Mouse (Mus musculus): ENCODE measurements at regions not wholly inside any gene's neighbourhood (a gene's known extent, or its start where the extent isn't known, plus 50 kb on each side); places are given as distances from the start of the nearest gene placed in this dataset.

GRCm38 (mm10) chr16:23838696-23839095, 52.1 kb downstream of the Sst start:
- Histone ChIP-seq H3K9ac (replicated peaks) (no peak overlapping the region), H3K27ac (replicated peaks) (no peak overlapping the region), H3K27me3 (peaks cover 37% of the 10 kb centered on the region; the same call in 1 of the 2 replicates), H3K4me3 (no peak overlapping the region), H3K36me3 (no peaks in the 10 kb centered on the region), H3K4me2 (replicated peaks) (no peak overlapping the region), H3K9me3 (no peaks in the 10 kb centered on the region), H3K4me1 (peaks cover 5% of the 10 kb centered on the region; the same call in 1 of the 2 replicates)
- ATAC-seq (replicated peaks) = no peak
- 58% methylated on average over 7 of the region's 7 CpGs for WGBS

- Histone ChIP-seq H3K4me1 (peaks cover 5% of the 10 kb centered on the region; the same call in 1 of the 2 replicates), H3K9ac (replicated peaks) (no peak overlapping the region), H3K4me2 (replicated peaks) (no peak overlapping the region), H3K27ac (replicated peaks) (no peak overlapping the region), H3K36me3 (no peaks in the 10 kb centered on the region), H3K9me3 (no peaks in the 10 kb centered on the region), H3K27me3 (peaks cover 37% of the 10 kb centered on the region; the same call in 1 of the 2 replicates), H3K4me3 (no peak overlapping the region)
- ATAC-seq (replicated peaks) = no peak
- 66% methylated on average over 2 of the region's 2 CpGs for WGBS
Measured at GRCm38 (mm10) chr16:23838114-23838513, 52.6 kb downstream of the Sst start.

- no peaks in the 10 kb centered on the region for H3K4me1 ChIP-seq
- no peaks in the 10 kb centered on the region for H3K9me3 ChIP-seq
- no peak overlapping the region for H3K27ac ChIP-seq (replicated peaks)
- 86% methylated on average over 4 of the region's 4 CpGs for WGBS
- H3K4me3 ChIP-seq = no peak overlapping the region
- no peaks in the 10 kb centered on the region for H3K36me3 ChIP-seq
- no peak for ATAC-seq (replicated peaks)
- peaks cover 18% of the 10 kb centered on the region; the same call in 1 of the 2 replicates for H3K27me3 ChIP-seq
- no peak overlapping the region for H3K4me2 ChIP-seq (replicated peaks)
- H3K9ac ChIP-seq (replicated peaks) = no peak overlapping the region
Measured at GRCm38 (mm10) chr16:23834991-23835390, 55.8 kb downstream of the Sst start.

GRCm38 (mm10) chr16:23833603-23834002, 57.2 kb downstream of the Sst start:
- no peak overlapping the region for H3K27ac ChIP-seq (replicated peaks)
- no peaks in the 10 kb centered on the region for H3K36me3 ChIP-seq
- 34% methylated on average over 2 of the region's 2 CpGs for WGBS
- no peaks in the 10 kb centered on the region for H3K9me3 ChIP-seq
- no peak overlapping the region for H3K4me2 ChIP-seq (replicated peaks)
- peaks cover 5% of the 10 kb centered on the region; the same call in 1 of the 2 replicates for H3K27me3 ChIP-seq
- H3K4me1 ChIP-seq = no peaks in the 10 kb centered on the region
- H3K9ac ChIP-seq (replicated peaks) = no peak overlapping the region
- no peak; the same call in 1 of the 2 replicates for ATAC-seq (replicated peaks)
- H3K4me3 ChIP-seq = no peak overlapping the region

GRCm38 (mm10) chr16:23833042-23833423, 57.7 kb downstream of the Sst start:
- Histone ChIP-seq H3K9ac (replicated peaks) (no peak overlapping the region), H3K36me3 (no peaks in the 10 kb centered on the region), H3K27me3 (0 out of 2 replicates have a peak, but pooled peaks cover 2% of the 10 kb centered on the region), H3K9me3 (no peaks in the 10 kb centered on the region), H3K27ac (replicated peaks) (no peak overlapping the region), H3K4me1 (no peaks in the 10 kb centered on the region), H3K4me3 (no peak overlapping the region), H3K4me2 (replicated peaks) (no peak overlapping the region)
- WGBS = 72% methylated on average over 2 of the region's 2 CpGs
- no peak for ATAC-seq (replicated peaks)

- 68% methylated on average over 9 of the region's 9 CpGs for WGBS
- no peak overlapping the region for H3K4me2 ChIP-seq (replicated peaks)
- no peaks in the 10 kb centered on the region for H3K36me3 ChIP-seq
- H3K9ac ChIP-seq (replicated peaks) = no peak overlapping the region
- H3K9me3 ChIP-seq = no peaks in the 10 kb centered on the region
- H3K27me3 ChIP-seq = 0 out of 2 replicates have a peak, but pooled peaks cover 2% of the 10 kb centered on the region
- no peak for ATAC-seq (replicated peaks)
- H3K27ac ChIP-seq (replicated peaks) = no peak overlapping the region
- H3K4me3 ChIP-seq = no peak overlapping the region
- no peaks in the 10 kb centered on the region for H3K4me1 ChIP-seq
Measured at GRCm38 (mm10) chr16:23832393-23833041, 58.2 kb downstream of the Sst start.

GRCm38 (mm10) chr16:23825662-23826061, 65.1 kb downstream of the Sst start:
- Histone ChIP-seq H3K27me3 (0 out of 2 replicates have a peak, but pooled peaks cover 2% of the 10 kb centered on the region), H3K4me3 (no peak overlapping the region), H3K27ac (replicated peaks) (no peak overlapping the region), H3K9ac (replicated peaks) (no peak overlapping the region), H3K36me3 (no peaks in the 10 kb centered on the region), H3K9me3 (no peaks in the 10 kb centered on the region), H3K4me1 (no peaks in the 10 kb centered on the region), H3K4me2 (replicated peaks) (no peak overlapping the region)
- 85% methylated on average over 5 of the region's 5 CpGs for WGBS
- ATAC-seq (replicated peaks) = no peak

- ATAC-seq (replicated peaks) = no peak
- Histone ChIP-seq H3K36me3 (no peaks in the 10 kb centered on the region), H3K4me3 (no peak overlapping the region), H3K4me2 (replicated peaks) (no peak overlapping the region), H3K4me1 (no peaks in the 10 kb centered on the region), H3K27ac (replicated peaks) (no peak overlapping the region), H3K9ac (replicated peaks) (no peak overlapping the region), H3K27me3 (no peaks in the 10 kb centered on the region), H3K9me3 (no peaks in the 10 kb centered on the region)
- WGBS = 89% methylated on average over 2 of the region's 2 CpGs
Measured at GRCm38 (mm10) chr16:23785216-23785615, 105.5 kb downstream of the Sst start.

GRCm38 (mm10) chr16:23784021-23784897, 106.5 kb downstream of the Sst start:
- Histone ChIP-seq H3K4me3 (no peak overlapping the region), H3K9me3 (no peaks in the 10 kb centered on the region), H3K36me3 (no peaks in the 10 kb centered on the region), H3K4me2 (replicated peaks) (no peak overlapping the region), H3K9ac (replicated peaks) (no peak overlapping the region), H3K4me1 (no peaks in the 10 kb centered on the region), H3K27me3 (no peaks in the 10 kb centered on the region), H3K27ac (replicated peaks) (no peak overlapping the region)
- no peak for ATAC-seq (replicated peaks)
- 60% methylated on average over 6 of the region's 6 CpGs for WGBS

GRCm38 (mm10) chr16:23780440-23781231, 110.1 kb downstream of the Sst start:
- Histone ChIP-seq H3K9ac (replicated peaks) (no peak overlapping the region), H3K27me3 (no peaks in the 10 kb centered on the region), H3K4me3 (no peak overlapping the region), H3K36me3 (no peaks in the 10 kb centered on the region), H3K4me2 (replicated peaks) (no peak overlapping the region), H3K9me3 (no peaks in the 10 kb centered on the region), H3K4me1 (no peaks in the 10 kb centered on the region), H3K27ac (replicated peaks) (no peak overlapping the region)
- ATAC-seq (replicated peaks) = no peak
- 55% methylated on average over 14 of the region's 14 CpGs for WGBS

- WGBS = 85% methylated on average over 4 of the region's 4 CpGs
- Histone ChIP-seq H3K4me3 (no peak overlapping the region), H3K9me3 (no peaks in the 10 kb centered on the region), H3K36me3 (no peaks in the 10 kb centered on the region), H3K27me3 (no peaks in the 10 kb centered on the region), H3K4me1 (no peaks in the 10 kb centered on the region), H3K4me2 (replicated peaks) (no peak overlapping the region), H3K9ac (replicated peaks) (no peak overlapping the region), H3K27ac (replicated peaks) (no peak overlapping the region)
- ATAC-seq (replicated peaks) = no peak
Measured at GRCm38 (mm10) chr16:23777894-23778293, 112.9 kb downstream of the Sst start.

GRCm38 (mm10) chr16:23777041-23777440, 113.7 kb downstream of the Sst start:
- no peak overlapping the region for H3K9ac ChIP-seq (replicated peaks)
- H3K27ac ChIP-seq (replicated peaks) = no peak overlapping the region
- 70% methylated on average over 2 of the region's 2 CpGs for WGBS
- H3K27me3 ChIP-seq = no peaks in the 10 kb centered on the region
- H3K36me3 ChIP-seq = no peaks in the 10 kb centered on the region
- H3K4me2 ChIP-seq (replicated peaks) = no peak overlapping the region
- no peaks in the 10 kb centered on the region for H3K4me1 ChIP-seq
- H3K9me3 ChIP-seq = no peaks in the 10 kb centered on the region
- ATAC-seq (replicated peaks) = no peak
- H3K4me3 ChIP-seq = no peak overlapping the region
